Mouse (Mus musculus) liver, embryonic 14.5 days (tissue): ENCODE measurements at regions not wholly inside any gene's neighbourhood (a gene's known extent, or its start where the extent isn't known, plus 50 kb on each side); places are given as distances from the start of the nearest gene placed in this dataset.

Experiments
- CTCF ChIP-seq: IDR thresholded peaks from 2 replicates; pipeline ENCODE4 v1.5.1; 2016; ENCODE audit warnings: antibody characterized with exemption, low read depth, control low read depth
- EP300 ChIP-seq: IDR thresholded peaks from 2 replicates; pipeline ENCODE4 v1.6.1; 2016; ENCODE audit warnings: antibody characterized with exemption, low read depth

GRCm38 (mm10) chr9:32039999-32040398 lies 75.9 kb upstream of the Arhgap32 start:
- TF ChIP-seq CTCF (no peak), EP300 (no peak)
